Mouse (Mus musculus) E14TG2a.4 (cell line): ENCODE results near the gene Atf7ip2.

Experiments used
- H3K27me3 ChIP-seq: 2 replicates; pipeline ENCODE4 v1.6.1; 2014; ENCODE audit warnings: low read length, control low read depth; ENCODE audit not compliant: insufficient read depth
- H3K36me3 ChIP-seq: 2 replicates; pipeline ENCODE4 v1.6.1; 2014; ENCODE audit warnings: low read length, control low read depth; ENCODE audit not compliant: insufficient read depth
- H3K4me1 ChIP-seq: replicated peaks from 2 replicates; pipeline ENCODE4 v1.6.1; 2014; ENCODE audit warnings: low read depth, low read length, control low read depth
- H3K4me3 ChIP-seq: replicated peaks from 2 replicates; pipeline ENCODE4 v1.5.1; 2014; ENCODE audit warnings: mild to moderate bottlenecking, low read length
- H3K9me3 ChIP-seq: 2 replicates; pipeline ENCODE4 v1.6.1; 2014; ENCODE audit warnings: low read length, control low read depth
- CTCF ChIP-seq: conservative IDR thresholded peaks from 2 replicates; pipeline ENCODE4 v1.5.1; 2014; ENCODE audit warnings: low read length
- NANOG ChIP-seq: IDR thresholded peaks from 2 replicates; pipeline ENCODE4 v1.6.1; 2014; ENCODE audit warnings: borderline replicate concordance, low read length, mixed read lengths
- POU5F1 ChIP-seq: IDR thresholded peaks from 2 replicates; pipeline ENCODE4 v1.6.1; 2014; ENCODE audit warnings: low read length, borderline replicate concordance

Atf7ip2 gene

DNA sequence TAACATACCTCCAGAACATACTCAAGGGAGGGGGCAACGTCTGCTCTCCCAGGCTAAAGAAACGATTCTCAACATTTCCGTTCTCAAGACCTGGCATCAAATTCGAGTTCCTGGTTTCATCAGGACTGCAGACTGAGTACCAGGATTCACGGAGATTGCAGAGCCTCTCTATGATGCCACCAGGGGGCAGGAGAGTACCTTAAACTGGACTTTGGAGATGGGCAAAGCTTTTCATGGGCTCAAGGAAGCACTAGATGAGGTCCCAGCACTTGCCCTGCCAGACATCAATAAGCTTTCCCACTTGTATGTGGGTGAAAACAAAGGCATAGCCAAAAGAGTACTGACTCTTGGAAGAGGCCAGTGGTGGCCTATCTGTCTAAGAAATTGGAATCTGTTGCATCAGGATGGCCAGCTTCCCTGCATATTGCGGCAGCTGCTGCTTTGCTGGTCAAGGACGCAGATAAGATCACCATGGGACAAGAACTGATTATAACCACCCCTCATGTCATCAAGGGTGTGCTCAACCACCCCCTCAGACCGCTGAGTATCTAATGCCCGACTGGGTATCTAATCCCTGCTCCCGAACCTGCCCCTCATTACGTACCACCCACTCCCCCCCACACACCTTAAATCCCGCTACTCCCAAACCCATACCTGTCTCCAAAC is 87.9 kb downstream of the Atf7ip2 start:
- H3K27me3 ChIP-seq = peaks cover 55% of the 10 kb centered on the region
- TF ChIP-seq NANOG = no peak
- no peak for TF ChIP-seq POU5F1
- peak; percentile 71 for TF ChIP-seq CTCF
- no peaks in the 10 kb centered on the region for H3K9me3 ChIP-seq
- H3K4me1 ChIP-seq = no peaks in the 10 kb centered on the region; the same call in 1 of the 2 replicates
- no peaks in the 10 kb centered on the region for H3K36me3 ChIP-seq
- H3K4me3 ChIP-seq = no peak overlapping the region

DNA sequence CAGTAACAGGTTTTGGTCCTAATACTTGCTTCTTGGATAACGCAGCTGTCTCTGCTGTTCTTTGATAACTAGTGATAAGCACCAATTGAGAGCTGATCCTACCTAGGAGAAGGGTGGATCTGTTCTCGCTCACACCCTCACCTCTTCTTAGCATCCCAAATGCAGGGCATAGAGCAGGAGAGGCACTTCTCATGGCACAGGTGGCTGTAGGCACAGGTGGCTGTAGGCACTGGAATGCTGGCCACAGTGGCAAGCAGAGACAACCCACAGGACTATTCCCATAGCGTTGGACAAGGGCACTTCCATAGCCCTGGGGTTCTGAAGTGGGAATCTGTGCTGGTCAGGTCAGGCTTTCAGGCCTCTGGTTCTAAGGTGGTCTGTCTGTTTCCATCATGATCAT is 89.4 kb downstream of the Atf7ip2 start:
- TF ChIP-seq NANOG (no peak), CTCF (no peak), POU5F1 (no peak)
- no peaks in the 10 kb centered on the region; the same call in 1 of the 2 replicates for H3K4me1 ChIP-seq
- H3K27me3 ChIP-seq = peaks cover 57% of the 10 kb centered on the region
- no peak overlapping the region for H3K4me3 ChIP-seq
- H3K9me3 ChIP-seq = no peaks in the 10 kb centered on the region
- H3K36me3 ChIP-seq = no peaks in the 10 kb centered on the region

DNA sequence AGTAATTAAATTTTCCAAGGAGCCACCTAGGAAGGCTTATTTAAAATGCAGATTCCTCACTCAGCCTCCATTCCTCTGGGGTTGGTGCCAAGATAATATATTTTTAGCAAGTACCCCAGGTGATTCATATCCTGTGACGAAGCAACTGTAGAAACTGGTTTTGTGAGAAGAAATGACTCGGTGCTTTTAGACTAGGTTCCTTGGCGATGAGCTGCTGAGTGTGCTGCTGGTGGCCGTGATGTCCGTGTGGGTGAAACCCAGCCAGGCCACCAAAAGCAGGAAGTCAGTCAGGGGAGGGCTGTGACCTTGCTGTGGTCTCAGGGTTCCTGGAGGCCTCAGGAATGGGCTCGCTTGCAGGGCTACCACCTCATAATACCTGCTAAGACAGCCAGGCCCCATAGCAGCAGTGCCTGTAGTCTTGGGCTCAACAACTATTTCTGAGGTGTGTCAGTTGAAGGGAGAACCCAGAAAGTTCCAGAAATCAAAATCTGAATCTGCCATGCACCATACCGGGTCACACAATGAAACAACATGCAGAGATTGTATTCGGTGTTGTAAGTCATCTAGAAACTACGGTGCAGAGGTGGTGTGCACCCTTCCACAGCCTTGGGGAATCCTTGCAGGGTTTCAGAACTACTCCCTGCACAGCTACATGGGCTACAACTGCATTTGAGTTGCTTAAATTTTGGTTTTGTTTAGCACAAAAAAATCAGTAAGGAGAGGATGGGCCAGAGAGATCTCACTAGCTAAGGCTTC is 94.2 kb downstream of the Atf7ip2 start:
- Histone ChIP-seq H3K36me3 (no peaks in the 10 kb centered on the region), H3K4me1 (no peaks in the 10 kb centered on the region), H3K9me3 (no peaks in the 10 kb centered on the region), H3K27me3 (peaks cover 37% of the 10 kb centered on the region), H3K4me3 (no peak overlapping the region)
- TF ChIP-seq CTCF (no peak), POU5F1 (no peak), NANOG (no peak)

DNA sequence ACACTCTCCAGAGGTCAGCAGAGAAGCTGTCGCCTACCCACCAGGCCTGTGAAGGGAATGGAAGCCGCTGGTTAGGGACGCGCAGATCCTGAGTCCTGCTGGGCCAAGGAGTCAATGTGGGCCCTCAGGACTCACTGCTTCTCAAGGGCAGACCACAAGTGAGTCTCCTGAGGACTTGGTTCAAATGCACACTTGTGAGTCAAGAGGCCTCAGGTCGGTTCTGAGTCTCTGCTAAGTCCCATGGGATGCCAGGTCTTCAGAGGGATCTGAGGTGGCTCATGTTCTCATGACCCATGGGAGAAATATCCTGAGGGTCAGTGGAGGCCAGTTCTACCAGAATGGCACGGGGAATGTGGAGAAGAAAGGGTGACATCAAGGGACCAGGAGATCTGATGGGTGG is 95.6 kb downstream of the Atf7ip2 start:
- TF ChIP-seq CTCF = no peak
- no peak for TF ChIP-seq NANOG
- no peak for TF ChIP-seq POU5F1
- peaks cover 24% of the 10 kb centered on the region for H3K27me3 ChIP-seq
- no peaks in the 10 kb centered on the region for H3K36me3 ChIP-seq
- no peaks in the 10 kb centered on the region for H3K4me1 ChIP-seq
- no peak overlapping the region for H3K4me3 ChIP-seq
- no peaks in the 10 kb centered on the region for H3K9me3 ChIP-seq

DNA sequence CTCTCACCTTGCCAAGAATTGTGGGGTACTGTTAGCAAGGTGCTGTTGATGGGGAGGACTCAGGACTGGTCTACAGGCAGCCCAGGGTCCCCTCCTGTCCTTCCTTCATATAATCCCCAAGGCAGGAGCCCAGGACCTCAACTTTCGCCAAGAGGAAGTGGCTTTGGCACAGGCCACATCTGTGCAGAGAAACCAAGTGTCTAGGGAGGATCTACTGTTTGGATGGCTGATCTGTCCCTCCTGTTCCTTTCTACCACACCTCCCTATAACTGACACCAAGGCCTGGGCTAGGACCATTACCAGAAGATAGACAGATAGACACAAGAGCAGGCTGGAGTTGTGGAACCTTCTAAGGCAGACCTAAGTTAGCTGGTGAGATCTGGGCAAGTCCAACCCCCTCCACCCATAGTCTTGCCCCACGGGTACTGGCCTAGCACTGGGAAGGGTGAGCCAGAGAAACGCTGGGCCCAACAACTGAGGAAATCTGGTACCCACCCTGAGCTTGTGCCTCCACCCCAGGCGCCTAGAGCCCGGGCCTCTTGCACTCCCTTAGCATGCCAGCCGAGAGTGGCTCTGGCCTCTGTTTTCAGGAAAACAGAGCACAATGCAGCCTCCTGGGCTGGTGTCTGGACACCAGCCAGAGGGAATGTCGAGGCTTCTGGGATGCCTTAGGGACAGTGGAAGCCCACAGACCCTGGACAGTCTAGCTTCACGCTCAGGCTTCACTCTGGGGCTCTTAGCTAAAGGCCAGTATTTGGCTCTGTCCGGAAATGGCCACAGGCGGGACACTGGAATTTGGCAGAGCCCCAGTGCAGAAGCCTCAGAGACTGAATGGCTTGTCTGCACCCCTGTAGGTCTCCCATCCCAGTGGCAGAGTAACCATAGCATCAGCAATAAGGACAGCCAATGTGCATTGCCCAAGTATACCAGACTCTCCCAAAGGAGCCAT is 105.5 kb downstream of the Atf7ip2 start:
- Histone ChIP-seq H3K4me1 (0 out of 2 replicates have a peak, but pooled peaks cover 5% of the 10 kb centered on the region), H3K4me3 (no peak overlapping the region), H3K9me3 (no peaks in the 10 kb centered on the region), H3K27me3 (peaks cover 47% of the 10 kb centered on the region), H3K36me3 (no peaks in the 10 kb centered on the region)
- no peak for TF ChIP-seq CTCF
- no peak for TF ChIP-seq POU5F1
- no peak for TF ChIP-seq NANOG

DNA sequence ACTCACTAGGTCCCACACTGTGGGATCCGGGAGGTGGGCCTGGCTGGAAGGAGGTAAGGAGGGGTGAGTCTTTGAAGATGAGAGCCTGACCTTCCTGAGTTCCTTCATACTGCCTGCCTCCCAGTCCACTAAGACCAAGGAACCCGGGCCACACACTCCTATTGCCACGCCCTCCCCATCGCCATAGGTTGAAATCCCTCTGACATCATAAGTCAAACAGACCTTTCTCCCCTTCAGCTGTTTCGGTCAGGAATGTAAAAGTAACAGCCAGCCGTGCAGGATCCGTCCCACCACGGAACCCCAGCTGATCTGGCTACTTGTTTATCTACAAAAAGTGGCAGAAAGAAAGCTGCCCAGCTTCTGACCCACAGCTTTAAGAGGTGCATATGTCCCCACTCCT is 107.1 kb downstream of the Atf7ip2 start:
- Histone ChIP-seq H3K4me1 (0 out of 2 replicates have a peak, but pooled peaks cover 5% of the 10 kb centered on the region), H3K9me3 (no peaks in the 10 kb centered on the region), H3K4me3 (no peak overlapping the region), H3K36me3 (no peaks in the 10 kb centered on the region), H3K27me3 (peaks cover 53% of the 10 kb centered on the region)
- TF ChIP-seq POU5F1 = no peak
- TF ChIP-seq NANOG = no peak
- no peak for TF ChIP-seq CTCF

DNA sequence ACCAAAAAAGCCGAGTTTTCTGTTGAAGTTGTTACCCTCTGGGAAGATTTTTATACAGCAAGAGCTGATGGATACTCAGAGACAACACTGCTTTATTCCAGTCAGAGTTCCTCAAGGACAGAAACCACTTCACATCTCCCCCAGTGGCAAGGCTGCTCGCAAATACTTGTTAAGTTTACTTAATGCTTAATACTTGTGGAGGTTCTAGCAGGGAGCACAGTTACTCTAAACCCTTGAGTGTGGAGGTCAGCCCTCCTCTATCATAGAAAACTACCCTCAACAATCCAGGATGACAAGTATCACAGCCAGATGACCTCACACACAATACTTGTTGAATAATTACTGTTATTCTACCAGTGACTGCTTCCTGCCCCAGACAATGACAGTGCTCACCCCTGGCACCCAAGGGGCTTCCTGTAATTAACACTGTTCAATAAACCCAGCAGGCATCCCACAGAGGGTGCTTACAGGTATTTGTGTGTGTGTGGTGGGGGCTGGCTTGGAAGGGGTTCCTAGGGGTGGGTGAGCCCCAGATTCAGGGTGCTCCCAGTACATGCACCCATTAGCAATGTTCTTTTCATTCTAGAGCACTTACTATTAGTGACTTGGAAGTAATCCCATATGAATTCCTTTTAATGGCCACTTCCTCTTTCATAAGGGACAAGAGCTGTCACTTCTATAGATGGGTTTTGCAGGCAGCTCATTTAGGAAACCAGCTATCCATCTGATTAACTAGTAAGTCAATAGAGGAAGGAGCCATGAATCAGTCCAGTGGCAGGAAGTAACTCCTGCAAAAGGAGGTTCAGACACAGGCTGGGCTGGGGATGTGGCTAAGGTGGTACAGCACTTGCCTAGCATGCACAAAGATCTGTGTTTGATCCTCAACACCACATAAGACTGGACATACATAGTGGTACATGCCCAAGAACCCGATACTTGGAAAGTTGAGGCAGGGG is 108.0 kb downstream of the Atf7ip2 start:
- TF ChIP-seq CTCF = no peak
- peak; percentile 35; the same call in 1 of the 2 replicates for TF ChIP-seq NANOG
- TF ChIP-seq POU5F1 = no peak
- Histone ChIP-seq H3K27me3 (peaks cover 49% of the 10 kb centered on the region), H3K4me3 (no peak overlapping the region), H3K4me1 (peaks cover 8% of the 10 kb centered on the region; the same call in 1 of the 2 replicates), H3K9me3 (no peaks in the 10 kb centered on the region), H3K36me3 (no peaks in the 10 kb centered on the region)
